Mouse (Mus musculus) intestine, embryonic 16.5 days (tissue): ENCODE measurements around the gene Ilf2. TPM values are rescaled to one million over a fixed set of nuclear protein-coding genes. Genes with fewer than 3 reads are reported as not detected.

Source experiments
- ATAC-seq: fragments of 200-750 bp; cut with Nextera tagmentation; 2 replicates; pipeline ENCODE4 v1.8.0; 2017; ENCODE audit warnings: moderate TSS enrichment, moderate library complexity
- H3K27ac ChIP-seq: fragments of 300-500 bp; sonication (generic); 2 replicates; pipeline ENCODE4 v1.5.1; 2014; ENCODE audit warnings: mild to moderate bottlenecking, low read length
- H3K27me3 ChIP-seq: fragments of 300-500 bp; sonication (generic); replicated peaks from 2 replicates; pipeline ENCODE4 v1.6.1; 2014; ENCODE audit warnings: low read length, control low read depth, mixed read lengths; ENCODE audit not compliant: control insufficient read depth, insufficient read depth
- H3K36me3 ChIP-seq: fragments of 300-500 bp; sonication (generic); 2 replicates; pipeline ENCODE4 v1.6.1; 2014; ENCODE audit warnings: low read length, control low read depth; ENCODE audit not compliant: control insufficient read depth, insufficient read depth
- H3K4me1 ChIP-seq: fragments of 300-500 bp; sonication (generic); 2 replicates; pipeline ENCODE4 v1.6.1; 2014; ENCODE audit warnings: low read length, control low read depth, mixed read lengths; ENCODE audit not compliant: control insufficient read depth, insufficient read depth
- H3K4me2 ChIP-seq: fragments of 300-500 bp; sonication (generic); 2 replicates; pipeline ENCODE4 v1.6.1; 2014; ENCODE audit warnings: low read depth, low read length, control low read depth
- H3K4me3 ChIP-seq: fragments of 300-500 bp; sonication (generic); 2 replicates; pipeline ENCODE4 v1.5.1; 2014; ENCODE audit warnings: mild to moderate bottlenecking, low read length
- H3K9ac ChIP-seq: fragments of 300-500 bp; sonication (generic); 2 replicates; pipeline ENCODE4 v1.6.1; 2014; ENCODE audit warnings: low read depth, low read length
- H3K9me3 ChIP-seq: fragments of 300-500 bp; sonication (generic); 2 replicates; pipeline ENCODE4 v1.6.1; 2016; ENCODE audit warnings: low read length, control low read depth; ENCODE audit not compliant: control insufficient read depth
- WGBS: fragments of 180-500 bp; shearing (Covaris S2); extraction: QIAGEN DNeasy Blood & Tissue Kit; methylation state at CpG from one replicate; pipeline ENCODE4 v1.1.7; 2014; 5-methylcytosine and 5-hydroxymethylcytosine counted together
- polyA plus RNA-seq: library from polyadenylated mRNA; unstranded; fragments of >200 nt; fragmentation: Nextera tagmentation; extraction: Ambion mirVana; gene quantifications from 2 replicates; pipeline ENCODE4 v1.2.1, GENCODE M21; 2015

Ilf2 gene
- polyA plus RNA-seq, 1 experiment from 2014 or later: 140 TPM

GRCm38 (mm10) chr3:90513796-90514590 lies 38.1 kb downstream of the Ilf2 start, which contains the start of the genes S100a1 and S100a13:
S100a1 (minus strand) TSS chr3:90514392.
S100a13 (plus strand) TSS chr3:90514435.
- H3K27ac ChIP-seq: peak within 1 kb of the TSS; percentile 68
- H3K4me1 ChIP-seq: peaks cover 13% of the 10 kb centered on the region
- H3K27me3 ChIP-seq: no peaks in the 10 kb centered on the region
- H3K9me3 ChIP-seq: no peaks in the 10 kb centered on the region
- peak within 1 kb of the TSS; percentile 46 for H3K4me3 ChIP-seq
- peak within 1 kb of the TSS; percentile 67 for H3K9ac ChIP-seq
- WGBS: 2% methylated on average over 25 of the region's 25 CpGs
- no peaks in the 10 kb centered on the region for H3K36me3 ChIP-seq
- peak within 1 kb of the TSS; percentile 92 for H3K4me2 ChIP-seq
- peak; percentile 81 for ATAC-seq

- Histone ChIP-seq H3K4me3 (peak overlapping the region; percentile 46), H3K9me3 (no peaks in the 10 kb centered on the region), H3K4me2 (peak overlapping the region; percentile 92), H3K4me1 (peaks cover 13% of the 10 kb centered on the region), H3K36me3 (no peaks in the 10 kb centered on the region), H3K27ac (peak overlapping the region; percentile 68), H3K9ac (peak overlapping the region; percentile 67), H3K27me3 (no peaks in the 10 kb centered on the region)
- 0% methylated on average over 10 of the region's 10 CpGs for WGBS
- ATAC-seq: peak; percentile 89
Observed at GRCm38 (mm10) chr3:90514691-90515090, 38.8 kb downstream of the Ilf2 start.

GRCm38 (mm10) chr3:90515242-90515641 lies 39.3 kb downstream of the Ilf2 start:
- Histone ChIP-seq H3K36me3 (no peaks in the 10 kb centered on the region), H3K27ac (no peak overlapping the region), H3K9me3 (no peaks in the 10 kb centered on the region), H3K4me2 (peak overlapping the region; percentile 92), H3K9ac (peak overlapping the region; percentile 67), H3K4me3 (peak overlapping the region; percentile 46), H3K4me1 (peaks cover 13% of the 10 kb centered on the region), H3K27me3 (no peaks in the 10 kb centered on the region)
- ATAC-seq: no peak
- WGBS: 20% methylated on average over 1 of the region's 1 CpGs

- Histone ChIP-seq H3K9me3 (no peaks in the 10 kb centered on the region), H3K4me3 (no peak overlapping the region), H3K27ac (no peak overlapping the region), H3K4me1 (peaks cover 13% of the 10 kb centered on the region), H3K4me2 (peak overlapping the region; percentile 92; the same call in 1 of the 2 replicates), H3K27me3 (no peaks in the 10 kb centered on the region), H3K9ac (no peak overlapping the region; the same call in 1 of the 2 replicates), H3K36me3 (no peaks in the 10 kb centered on the region)
- 94% methylated on average over 4 of the region's 4 CpGs for WGBS
- no peak for ATAC-seq
Observed at GRCm38 (mm10) chr3:90515789-90516188, 39.9 kb downstream of the Ilf2 start.

GRCm38 (mm10) chr3:90517711-90518110 lies 41.8 kb downstream of the Ilf2 start:
- no peak overlapping the region for H3K4me3 ChIP-seq
- WGBS: 70% methylated on average over 4 of the region's 4 CpGs
- H3K9ac ChIP-seq: no peak overlapping the region
- peaks cover 13% of the 10 kb centered on the region for H3K4me1 ChIP-seq
- ATAC-seq: no peak
- no peak overlapping the region for H3K4me2 ChIP-seq
- H3K36me3 ChIP-seq: no peaks in the 10 kb centered on the region
- H3K27me3 ChIP-seq: no peaks in the 10 kb centered on the region
- H3K27ac ChIP-seq: no peak overlapping the region
- no peaks in the 10 kb centered on the region for H3K9me3 ChIP-seq

GRCm38 (mm10) chr3:90525421-90525820 lies 49.5 kb downstream of the Ilf2 start:
- no peak for ATAC-seq

GRCm38 (mm10) chr3:90526076-90526475 lies 50.1 kb downstream of the Ilf2 start:
- 74% methylated on average over 2 of the region's 2 CpGs for WGBS
- H3K9ac ChIP-seq: peak overlapping the region; percentile 20; the same call in 1 of the 2 replicates
- H3K9me3 ChIP-seq: no peaks in the 10 kb centered on the region
- peak; percentile 49 for ATAC-seq
- no peak overlapping the region for H3K4me2 ChIP-seq
- H3K4me3 ChIP-seq: no peak overlapping the region
- H3K27ac ChIP-seq: no peak overlapping the region; the same call in 1 of the 2 replicates
- peaks cover 12% of the 10 kb centered on the region for H3K4me1 ChIP-seq
- no peaks in the 10 kb centered on the region for H3K27me3 ChIP-seq
- H3K36me3 ChIP-seq: 0 out of 2 replicates have a peak, but pooled peaks cover 3% of the 10 kb centered on the region

More at GRCm38 (mm10) chr3:90525421-90525820, 49.5 kb downstream of the Ilf2 start:
- 69% methylated on average over 4 of the region's 4 CpGs for WGBS
- Histone ChIP-seq H3K9ac (no peak overlapping the region), H3K4me3 (no peak overlapping the region), H3K27me3 (no peaks in the 10 kb centered on the region), H3K27ac (no peak overlapping the region), H3K4me2 (no peak overlapping the region), H3K4me1 (peaks cover 12% of the 10 kb centered on the region), H3K9me3 (no peaks in the 10 kb centered on the region), H3K36me3 (0 out of 2 replicates have a peak, but pooled peaks cover 3% of the 10 kb centered on the region)

- peak; percentile 98 for ATAC-seq
- WGBS: 37% methylated on average over 5 of the region's 5 CpGs
- Histone ChIP-seq H3K27ac (no peak within 1 kb of the TSS; the same call in 1 of the 2 replicates), H3K4me2 (0 out of 2 replicates have a peak within 1 kb of the TSS, but pooled peaks have one; percentile 5), H3K36me3 (0 out of 2 replicates have a peak, but pooled peaks cover 3% of the 10 kb centered on the region), H3K9me3 (no peaks in the 10 kb centered on the region), H3K27me3 (no peaks in the 10 kb centered on the region), H3K4me3 (no peak within 1 kb of the TSS), H3K9ac (peak within 1 kb of the TSS; percentile 20; the same call in 1 of the 2 replicates), H3K4me1 (peaks cover 12% of the 10 kb centered on the region)
Observed at GRCm38 (mm10) chr3:90526580-90526979, 50.7 kb downstream of the Ilf2 start, which contains the start of gene S100a14. S100a14 (plus strand) TSS chr3:90526856.

GRCm38 (mm10) chr3:90527291-90527873 lies 51.5 kb downstream of the Ilf2 start:
- H3K9ac ChIP-seq: no peak overlapping the region
- H3K9me3 ChIP-seq: no peaks in the 10 kb centered on the region
- 0 out of 2 replicates have a peak, but pooled peaks cover 3% of the 10 kb centered on the region for H3K36me3 ChIP-seq
- H3K27me3 ChIP-seq: no peaks in the 10 kb centered on the region
- ATAC-seq: no peak
- H3K4me1 ChIP-seq: peaks cover 12% of the 10 kb centered on the region
- 90% methylated on average over 7 of the region's 7 CpGs for WGBS
- H3K27ac ChIP-seq: no peak overlapping the region
- 0 out of 2 replicates have a peak overlapping the region, but pooled peaks have one; percentile 5 for H3K4me2 ChIP-seq
- H3K4me3 ChIP-seq: no peak overlapping the region
